8 mouse cellular contexts compared by ENCODE assay signal in the genomic region with DNA sequence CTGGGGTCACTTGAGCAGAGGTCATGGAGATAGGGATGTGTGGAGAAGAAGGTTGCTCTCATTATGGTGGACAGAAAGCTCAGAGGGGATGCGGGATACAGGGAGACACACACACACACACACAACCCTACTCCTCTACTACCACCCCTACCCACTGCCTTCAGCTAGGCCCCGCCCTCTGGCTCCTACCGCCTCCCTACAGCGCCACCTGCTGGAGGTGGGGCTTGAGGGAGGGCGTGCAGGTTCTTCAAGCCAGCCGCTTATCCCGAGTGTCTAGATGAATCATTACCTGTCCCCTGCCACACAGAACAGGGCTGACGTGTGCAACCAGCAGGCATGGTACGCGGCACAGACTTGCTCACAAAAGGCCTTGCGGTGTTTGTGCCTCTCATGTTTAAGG. TPM values are rescaled to one million over a fixed set of nuclear protein-coding genes. Genes with fewer than 3 reads are reported as not detected.
DNase-seq lines count a peak whose midpoint lies in the region; ATAC-seq and TF ChIP-seq lines count a peak whose summit lies in the region.

No protein-coding gene starts in this region.

- ATAC-seq in heart, postnatal 0 days (ENCODE audit: insufficient read depth, low read depth) = peak; percentile 34; the same call in 1 of the 2 replicates

- no peak overlapping the region for H3K4me2 ChIP-seq in heart, postnatal 0 days (ENCODE audit: low read depth, low read length)

- H3K9ac ChIP-seq in heart, postnatal 0 days (replicated peaks; ENCODE audit: low read depth, low read length) = no peak overlapping the region

- H3K27ac ChIP-seq in heart, postnatal 0 days (ENCODE audit: low read depth) = no peak overlapping the region

- H3K4me3 ChIP-seq in heart, postnatal 0 days (ENCODE audit: low read depth, low read length) = no peak overlapping the region

- WGBS in heart, postnatal 0 days = 50% methylated on average over 11 of the region's 11 CpGs

- no peaks in the 10 kb centered on the region for H3K36me3 ChIP-seq in heart, postnatal 0 days (replicated peaks; ENCODE audit: control insufficient read depth, insufficient read depth, low read length)

- TF ChIP-seq EP300 in heart, postnatal 0 days (IDR thresholded peaks at IDR 0.05; ENCODE audit: low read depth) = no peak

- TF ChIP-seq CTCF in heart, postnatal 0 days (IDR thresholded peaks at IDR 0.05; ENCODE audit: low read depth) = peak; percentile 79

- DNase-seq in ES-CJ7 (ENCODE audit: low read depth, low spot score) = peak; percentile 85
- DNase-seq in adrenal gland, postnatal 10 days = peak; percentile 91
- peak; percentile 68 for DNase-seq in embryo, embryonic 9.5 days (ENCODE audit: extremely low spot score)
- DNase-seq in heart, postnatal 0 days (ENCODE audit: low spot score) = peak; percentile 36
- peak; percentile 60 to 79 for DNase-seq in layer of hippocampus, postnatal 25 days (ENCODE audit: extremely low spot score in 1 of 2, low spot score in 1 of 2)
- DNase-seq in lung, postnatal 4 days = peak; percentile 87 to 91
- DNase-seq in spleen, adult 12 weeks (ENCODE audit: low spot score) = peak; percentile 70
- DNase-seq in yolk sac, embryonic 10.5 days (ENCODE audit: low spot score) = peak; percentile 58

- H3K9me3 ChIP-seq in heart, postnatal 0 days (replicated peaks; ENCODE audit: control insufficient read depth, low read length) = no peaks in the 10 kb centered on the region

- 0 out of 2 replicates have a peak, but pooled peaks cover 3% of the 10 kb centered on the region for H3K27me3 ChIP-seq in heart, postnatal 0 days (ENCODE audit: control insufficient read depth, insufficient read depth, low read length)

- no peaks in the 10 kb centered on the region for H3K4me1 ChIP-seq in heart, postnatal 0 days (ENCODE audit: control insufficient read depth, insufficient read depth)

RNA-seq across cellular contexts. Expression of a gene that starts 10.6 kb away (rescaled TPM):
- 100 to 1,000 TPM; 125 to 153 TPM for total RNA-seq in adrenal gland, postnatal 10 days (2021)
- total RNA-seq in heart, postnatal 0 days (2014; rRNA removed; ENCODE audit: low replicate concordance) = 21.6 and 73.8 TPM in 2 replicates
- 14.3 and 15.5 TPM in 2 replicates for polyA plus RNA-seq in heart, postnatal 0 days (2015; fragmentation: Nextera tagmentation; extraction: Ambion mirVana)
- total RNA-seq in layer of hippocampus, postnatal 25 days (2021) = 100 to 1,000 TPM; 229 to 297 TPM

Comparison
In these comparisons a context has a peak if more than half of its experiments do, and no peak if none do; other contexts are left out.
1. DNase-seq: peak in every context shown above with its lines; median percentile 91 in adrenal gland, postnatal 10 days; 89 in lung, postnatal 4 days; 85 in ES-CJ7; 70 in spleen, adult 12 weeks; 70 in layer of hippocampus, postnatal 25 days; 68 in embryo, embryonic 9.5 days; 58 in yolk sac, embryonic 10.5 days; 36 in heart, postnatal 0 days.